Mouse (Mus musculus): ENCODE results near the gene Shb.

GRCm38 (mm10) chr4:45502002-45502401 lies 30.3 kb downstream of the Shb start:
- TF ChIP-seq MAX (IDR thresholded peaks at IDR 0.05; ENCODE audit: low read depth) (no peak), POLR2A (IDR thresholded peaks at IDR 0.05; ENCODE audit: insufficient read length, low read depth) (no peak), TCF12 (IDR thresholded peaks at IDR 0.05; ENCODE audit: insufficient read depth, poor library complexity, severe bottlenecking) (no peak)

Measured in myocyte (in vitro differentiated cells).